Mouse (Mus musculus): ENCODE data around the gene Sema6c.

Sema6c gene

DNA sequence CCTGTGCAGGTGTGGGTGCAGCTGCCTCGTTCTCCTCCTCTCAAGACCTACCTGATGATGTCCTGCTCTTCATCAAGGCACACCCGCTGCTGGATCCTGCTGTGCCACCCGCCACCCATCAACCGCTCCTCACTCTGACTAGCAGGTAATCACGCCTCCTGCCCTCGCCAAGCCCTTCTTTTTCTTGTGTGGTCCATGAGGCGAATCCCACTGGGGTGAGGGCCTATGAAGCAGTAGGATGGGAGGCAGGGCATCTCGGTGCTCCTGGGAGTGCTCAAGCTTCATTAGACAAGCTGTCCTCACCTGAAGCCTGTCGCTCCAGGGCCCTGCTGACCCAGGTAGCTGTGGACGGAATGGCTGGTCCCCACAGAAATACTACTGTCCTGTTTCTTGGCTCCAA is 9.7 kb downstream of the Sema6c start:
- TF ChIP-seq GATA4 (IDR thresholded peaks at IDR 0.05; ENCODE audit: insufficient replicate concordance, low read length) = no peak

DNA sequence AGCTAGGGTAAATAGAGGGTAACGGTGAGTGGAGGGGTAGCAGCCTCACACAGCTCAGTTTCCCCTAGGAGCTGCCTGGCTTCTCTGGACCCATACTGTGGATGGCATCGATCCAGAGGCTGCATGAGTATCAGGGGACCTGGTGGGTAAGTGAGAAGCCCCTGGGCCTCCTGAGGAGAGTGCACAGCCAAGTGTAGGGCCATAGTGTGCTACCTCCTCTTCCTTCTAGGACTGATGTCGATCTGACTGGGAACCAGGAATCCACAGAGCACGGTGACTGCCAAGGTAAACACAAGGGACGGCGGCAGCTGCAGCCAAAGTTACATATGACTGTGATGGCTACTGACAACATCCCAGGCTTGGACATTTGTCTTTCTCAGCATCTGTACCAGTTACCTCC is 10.8 kb downstream of the Sema6c start:
- TF ChIP-seq GATA4 (IDR thresholded peaks at IDR 0.05; ENCODE audit: insufficient replicate concordance, low read length) = no peak

GRCm38 (mm10) chr3:95172526-95173255 is 12.4 kb downstream of the Sema6c start:
- TF ChIP-seq GATA4 (IDR thresholded peaks at IDR 0.05; ENCODE audit: insufficient replicate concordance, low read length) = no peak

DNA sequence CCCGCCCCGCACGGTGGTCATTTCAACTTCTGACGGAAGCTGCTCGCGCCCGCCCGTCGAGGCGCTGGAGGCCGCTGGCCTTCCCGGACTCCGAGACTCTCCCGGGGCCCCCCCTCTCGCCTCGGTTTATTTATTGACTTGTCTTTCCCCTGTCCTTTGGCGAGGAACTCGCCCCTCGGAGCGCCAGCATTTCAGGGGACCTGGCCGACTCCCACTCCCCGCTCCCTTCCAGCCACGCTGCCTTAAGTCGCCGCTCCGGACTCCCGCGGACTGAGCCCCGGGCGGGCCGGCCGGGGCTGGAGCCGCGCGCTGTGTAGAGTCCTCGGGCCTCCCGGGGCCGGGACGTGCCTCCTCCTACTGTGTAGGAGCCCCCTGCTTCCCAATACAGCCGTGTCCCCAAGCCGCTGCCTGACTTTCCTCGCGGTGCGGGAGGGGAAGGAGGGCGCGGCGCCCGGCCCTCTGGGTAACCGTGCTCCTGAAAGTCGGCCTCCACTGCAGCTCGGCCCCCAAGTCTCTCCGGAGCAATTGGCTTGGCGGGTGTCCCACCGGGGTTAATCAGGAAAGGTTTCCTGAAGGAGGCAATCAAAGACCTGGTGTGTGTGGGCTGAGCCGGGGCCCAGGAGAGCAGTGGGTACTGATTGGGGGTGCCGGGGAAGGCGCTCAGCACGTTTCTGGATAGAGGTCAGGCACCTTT is 13.1 kb downstream of the Sema6c start:
- TF ChIP-seq GATA4 (IDR thresholded peaks at IDR 0.05; ENCODE audit: insufficient replicate concordance, low read length) = no peak

- peak; percentile 63; the same call in 1 of the 2 replicates for TF ChIP-seq GATA4 (IDR thresholded peaks at IDR 0.05; ENCODE audit: insufficient replicate concordance, low read length)
These were observed 13.8 kb downstream of the Sema6c start for GRCm38 (mm10) chr3:95174011-95174592.

GRCm38 (mm10) chr3:95176500-95176899 is 16.2 kb downstream of the Sema6c start:
- no peak for TF ChIP-seq GATA4 (IDR thresholded peaks at IDR 0.05; ENCODE audit: insufficient replicate concordance, low read length)

GRCm38 (mm10) chr3:95177583-95177982 is 17.3 kb downstream of the Sema6c start:
- no peak for TF ChIP-seq GATA4 (IDR thresholded peaks at IDR 0.05; ENCODE audit: insufficient replicate concordance, low read length)

DNA sequence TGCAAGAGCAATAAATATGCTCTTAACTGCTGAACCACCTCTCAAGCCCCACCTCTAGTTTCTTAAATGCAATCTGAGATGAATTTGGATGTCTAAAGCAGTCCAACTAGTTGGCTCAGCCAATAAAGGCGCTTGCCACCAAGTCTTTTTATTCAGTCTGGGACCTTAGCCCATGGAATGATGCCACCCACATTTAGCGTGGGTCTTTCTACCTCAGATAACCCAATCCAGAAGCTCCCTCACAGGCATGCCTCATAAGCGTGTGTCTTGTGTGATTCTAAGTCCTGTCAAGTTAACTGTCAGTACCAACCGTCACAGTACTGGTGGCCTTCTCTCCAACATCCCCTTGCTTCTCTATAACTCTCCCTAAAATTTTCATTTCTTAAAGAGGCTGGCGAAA is 18.7 kb downstream of the Sema6c start:
- TF ChIP-seq GATA4 (IDR thresholded peaks at IDR 0.05; ENCODE audit: insufficient replicate concordance, low read length) = no peak

DNA sequence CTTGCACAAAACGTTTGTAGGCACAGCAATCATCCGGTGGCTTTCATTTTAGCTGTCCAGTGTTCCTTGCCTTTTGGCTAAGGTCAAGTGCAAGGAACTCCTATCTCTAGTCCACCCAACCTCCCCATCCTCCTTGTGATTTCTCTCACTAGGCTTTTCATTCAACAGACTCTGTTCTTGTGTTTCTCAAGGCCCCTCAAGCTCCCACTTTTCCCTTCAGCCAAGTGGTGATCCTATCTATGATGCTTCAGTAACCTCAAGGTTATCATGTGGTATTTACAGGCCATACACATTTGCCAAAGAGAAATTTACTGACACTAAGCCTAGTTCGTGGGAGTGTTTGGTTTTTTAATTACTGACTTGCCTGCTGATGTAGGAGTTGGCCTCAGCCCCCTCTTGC is 19.6 kb downstream of the Sema6c start:
- no peak for TF ChIP-seq GATA4 (IDR thresholded peaks at IDR 0.05; ENCODE audit: insufficient replicate concordance, low read length)

GRCm38 (mm10) chr3:95181841-95182240 is 21.6 kb downstream of the Sema6c start:
- no peak for TF ChIP-seq GATA4 (IDR thresholded peaks at IDR 0.05; ENCODE audit: insufficient replicate concordance, low read length)

GRCm38 (mm10) chr3:95184796-95185577 is 24.7 kb downstream of the Sema6c start:
- TF ChIP-seq GATA4 (IDR thresholded peaks at IDR 0.05; ENCODE audit: insufficient replicate concordance, low read length) = no peak

DNA sequence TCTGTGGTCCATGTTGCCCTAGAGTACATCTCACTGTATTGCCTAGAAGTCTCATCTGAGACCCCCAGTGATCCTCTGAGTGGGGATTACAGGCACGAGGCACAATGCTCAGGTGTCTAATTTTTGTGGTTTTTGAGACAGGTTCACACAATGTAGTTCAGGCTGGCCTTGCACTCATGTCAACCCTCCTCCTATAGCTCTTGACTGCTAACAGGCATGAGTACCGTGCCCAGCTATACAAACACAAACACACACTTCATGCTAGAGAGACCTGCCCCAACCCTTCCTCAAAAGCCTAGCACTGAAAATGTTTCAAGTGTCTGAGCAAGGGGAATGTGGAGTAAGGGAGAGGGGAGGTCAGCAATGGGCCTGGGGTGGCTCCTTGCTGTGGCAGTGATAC is 25.8 kb downstream of the Sema6c start:
- TF ChIP-seq GATA4 (IDR thresholded peaks at IDR 0.05; ENCODE audit: insufficient replicate concordance, low read length) = no peak

- no peak for TF ChIP-seq GATA4 (IDR thresholded peaks at IDR 0.05; ENCODE audit: insufficient replicate concordance, low read length)
These were observed 26.6 kb downstream of the Sema6c start for GRCm38 (mm10) chr3:95186888-95187287.

GRCm38 (mm10) chr3:95194721-95195135 is 34.5 kb downstream of the Sema6c start:
- no peak for TF ChIP-seq GATA4 (IDR thresholded peaks at IDR 0.05; ENCODE audit: insufficient replicate concordance, low read length)

DNA sequence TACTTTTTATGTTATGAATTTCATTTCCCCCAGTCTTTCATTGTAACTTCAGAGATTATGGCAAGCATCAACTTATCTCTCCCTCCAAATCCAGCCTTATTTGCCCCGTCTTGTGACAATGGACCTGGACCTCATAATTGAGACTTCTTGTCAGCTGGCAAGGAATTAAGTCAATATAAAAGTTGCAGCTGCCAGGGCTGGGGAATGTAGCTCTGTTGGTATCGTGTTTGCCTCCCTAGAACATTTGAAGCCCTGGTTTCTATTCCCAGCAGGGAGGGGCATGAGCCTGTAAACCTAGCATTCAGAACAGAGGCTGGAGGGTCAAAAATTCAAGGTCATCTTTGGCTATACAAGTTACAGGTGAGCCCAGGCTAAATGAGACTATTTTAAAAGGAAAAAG is 35.5 kb downstream of the Sema6c start:
- TF ChIP-seq GATA4 (IDR thresholded peaks at IDR 0.05; ENCODE audit: insufficient replicate concordance, low read length) = no peak
